Mouse (Mus musculus) spleen, adult 2 months (tissue): ENCODE data around the gene Mylip.

Experiments
- CTCF ChIP-seq: fragments of 200-500 bp; IDR thresholded peaks from 2 replicates; pipeline ENCODE4 v1.5.1; 2011; ENCODE audit warnings: mild to moderate bottlenecking, inconsistent platforms; ENCODE audit not compliant: insufficient read depth, insufficient read length, insufficient replicate concordance; ENCODE audit errors: extremely low read depth
- POLR2A ChIP-seq: fragments of 200-500 bp; IDR thresholded peaks from 2 replicates; pipeline ENCODE4 v1.6.1; 2011; ENCODE audit warnings: low read depth, low read length, inconsistent platforms

DNA sequence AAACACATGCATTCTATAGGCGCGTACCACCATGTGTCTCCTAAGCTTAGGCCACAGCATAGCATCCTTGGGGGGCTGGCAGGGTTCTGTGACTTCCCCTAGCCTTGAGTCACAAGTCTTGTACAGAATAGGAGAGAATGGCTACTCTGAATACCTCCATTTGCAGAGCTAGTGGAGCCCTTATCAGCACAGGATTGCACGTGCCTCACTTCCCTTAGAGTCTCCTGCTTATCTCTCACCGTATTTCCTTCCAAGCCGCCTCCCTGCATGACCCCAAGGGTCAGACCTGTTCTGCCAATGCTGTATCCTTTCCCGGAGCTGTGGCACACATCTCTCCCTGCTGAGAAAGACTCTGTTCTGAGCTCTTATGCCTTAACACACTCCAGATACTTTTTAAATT is 17.2 kb downstream of the Mylip start:
- no peak for TF ChIP-seq CTCF
- TF ChIP-seq POLR2A: no peak
